Mouse (Mus musculus) kidney, postnatal 14 days (tissue): Measurements from ENCODE around the gene Ruvbl2.

Source experiments
- DNase-seq: peaks from one replicate; pipeline ENCODE4 v3.0.0; 2022; ENCODE audit warnings: mixed read lengths

Ruvbl2 gene

GRCm38 (mm10) chr7:45460860-45461314, 23.0 kb upstream of the Ruvbl2 start:
- DNase-seq, result peak; percentile 83

DNA sequence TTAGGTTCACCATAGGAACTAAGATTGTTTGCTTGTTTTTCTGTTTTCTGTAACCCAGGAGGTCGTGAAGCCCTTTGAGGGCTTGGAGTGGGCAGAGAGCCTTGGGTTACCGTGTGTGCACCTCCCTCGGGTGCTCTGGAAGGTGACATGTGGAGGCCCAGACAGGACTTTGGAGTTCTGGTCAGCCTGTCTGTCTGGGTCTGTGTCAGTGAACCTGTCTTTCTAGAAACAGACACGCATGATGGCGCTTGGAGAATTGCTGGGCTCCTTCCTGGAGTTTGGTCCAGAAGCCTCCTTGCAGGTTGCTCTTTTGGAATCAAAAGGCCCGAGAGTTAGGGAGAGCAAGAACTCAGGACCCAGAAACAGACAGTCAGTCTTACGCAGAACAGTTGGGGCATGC, 22.5 kb upstream of the Ruvbl2 start:
- DNase-seq, result peak; percentile 70

- peak; percentile 98 for DNase-seq
These were observed 21.8 kb upstream of the Ruvbl2 start, which contains the start of gene Ftl1 for GRCm38 (mm10) chr7:45459564-45460140. Gene Ftl1, minus strand, starts transcription at chr7:45459884.

DNA sequence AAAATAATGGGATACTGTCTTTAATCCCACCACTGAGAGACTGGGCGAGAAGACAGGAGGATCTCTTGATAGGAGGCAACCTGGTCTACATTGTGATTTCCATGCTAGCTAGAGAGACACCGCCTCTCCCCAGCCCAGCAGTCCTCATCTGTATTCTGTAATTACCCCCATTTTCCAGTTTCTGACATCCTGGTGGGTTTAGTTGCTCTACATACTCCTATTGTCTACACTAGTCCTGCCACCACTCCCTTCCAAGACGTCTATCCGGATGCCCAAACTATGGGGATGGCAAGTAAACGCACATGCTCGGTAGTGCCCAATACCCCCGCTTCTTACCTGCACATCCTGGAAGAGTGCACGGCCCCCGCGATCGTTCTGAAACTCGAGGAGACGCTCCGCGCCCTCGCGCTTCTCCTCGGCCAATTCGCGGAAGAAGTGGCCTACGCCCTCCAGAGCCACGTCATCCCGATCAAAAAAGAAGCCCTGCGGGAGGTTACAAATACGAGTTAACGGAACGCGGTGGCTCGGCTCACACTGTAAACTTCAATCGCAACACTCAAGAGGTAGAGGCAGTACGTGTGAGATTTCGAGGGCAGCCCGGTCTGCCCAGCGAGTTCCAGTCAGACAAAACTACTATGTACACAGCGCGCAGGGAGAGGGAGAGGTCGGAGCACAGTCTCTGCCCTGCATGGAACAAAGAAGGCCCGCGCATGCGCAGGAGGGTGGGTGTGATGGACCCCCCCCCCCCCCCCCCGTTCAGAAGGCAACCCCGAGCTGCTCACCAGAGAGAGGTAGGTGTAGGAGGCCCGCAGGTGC, 21.1 kb upstream of the Ruvbl2 start:
- peak; percentile 90 for DNase-seq

DNA sequence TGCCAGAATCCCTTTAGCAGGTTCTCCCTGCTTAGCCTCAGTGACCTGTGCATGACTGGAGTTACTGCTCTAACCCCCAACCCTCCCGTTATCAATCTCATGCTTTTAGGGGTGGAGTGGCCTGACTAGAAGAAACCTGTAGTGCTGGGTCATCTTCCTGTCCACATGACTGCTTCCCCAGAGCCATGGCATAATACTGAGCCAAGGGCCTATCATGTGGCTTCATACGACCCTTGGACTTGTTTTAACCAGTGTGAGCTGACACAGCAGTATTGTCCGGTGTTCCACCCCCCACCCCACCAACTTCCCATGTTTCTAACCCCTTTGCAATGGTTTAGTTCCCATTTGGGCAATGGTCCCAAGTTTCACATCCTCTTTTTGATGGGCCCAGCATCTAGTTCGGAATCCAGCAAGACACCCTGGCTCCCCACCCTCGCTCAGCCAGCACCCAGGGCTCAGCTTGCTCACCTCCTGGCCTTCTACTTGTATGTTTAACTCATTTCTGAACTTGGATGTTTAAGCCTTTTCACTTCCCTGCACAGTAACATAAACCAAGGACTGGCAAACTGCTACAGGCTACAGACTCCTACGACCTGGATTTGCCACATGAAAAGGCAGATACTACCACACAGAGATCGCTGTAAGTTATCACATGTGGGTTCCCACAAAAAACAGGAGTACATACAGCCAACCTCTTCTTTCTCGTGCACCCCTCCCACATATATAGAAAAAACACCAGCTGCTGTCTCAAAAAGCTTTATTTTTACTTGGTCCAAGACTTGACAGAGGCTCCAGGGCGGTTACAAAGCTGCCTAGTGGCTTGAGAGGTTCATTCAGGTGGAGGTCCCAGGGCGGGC, 19.5 kb upstream of the Ruvbl2 start:
- DNase-seq, result peak; percentile 77

GRCm38 (mm10) chr7:45456721-45457203, 18.9 kb upstream of the Ruvbl2 start:
- DNase-seq, result no peak

GRCm38 (mm10) chr7:45455932-45456696, 18.2 kb upstream of the Ruvbl2 start:
- DNase-seq, result no peak

GRCm38 (mm10) chr7:45454971-45455370, 17.1 kb upstream of the Ruvbl2 start:
- no peak for DNase-seq

DNA sequence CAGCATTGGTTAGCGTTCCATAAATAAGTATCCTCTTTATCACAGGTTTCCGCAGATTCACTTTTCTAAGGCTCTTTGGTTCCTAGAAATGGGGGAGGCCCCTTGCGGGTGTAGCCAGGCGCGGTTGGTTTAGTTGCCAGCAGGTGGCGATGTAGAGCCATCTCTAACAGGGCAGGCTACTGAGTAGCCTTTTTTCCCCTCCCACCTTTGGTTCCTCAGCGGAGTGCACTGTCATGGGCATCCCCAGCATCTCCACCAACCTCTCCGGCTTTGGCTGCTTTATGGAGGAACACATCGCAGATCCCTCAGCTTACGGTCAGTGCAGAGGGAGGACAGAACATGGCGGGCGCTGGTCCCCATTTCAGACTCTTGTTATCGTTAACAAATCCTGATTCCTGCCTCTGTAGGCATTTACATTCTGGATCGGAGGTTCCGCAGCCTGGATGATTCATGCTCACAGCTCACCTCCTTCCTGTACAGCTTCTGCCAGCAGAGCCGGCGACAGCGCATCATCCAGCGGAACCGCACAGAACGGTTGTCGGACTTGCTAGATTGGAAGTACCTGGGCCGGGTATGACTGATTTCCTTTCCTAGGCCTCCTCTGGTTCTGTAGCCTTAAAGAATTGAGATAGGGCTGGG, 13.6 kb upstream of the Ruvbl2 start:
- DNase-seq, result peak; percentile 83

DNA sequence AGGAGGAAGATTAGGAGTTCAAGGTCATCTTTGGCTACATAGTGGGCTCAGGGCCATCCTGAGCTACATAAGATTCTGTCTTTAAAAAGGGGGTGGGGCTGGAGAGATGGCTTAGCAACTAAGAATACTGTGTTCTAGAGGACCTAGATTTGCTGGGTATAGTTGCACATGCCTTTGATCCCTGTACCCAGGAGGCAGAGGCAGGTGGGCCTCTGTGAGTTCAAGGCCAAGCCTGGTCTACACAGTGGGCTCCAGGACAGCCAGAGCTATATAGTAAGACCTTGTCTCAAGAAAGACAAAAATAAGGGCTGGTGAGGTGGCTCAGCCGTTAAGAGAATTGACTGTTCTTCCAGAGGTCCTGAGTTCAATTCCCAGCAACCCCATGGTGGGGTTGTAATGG, 12.1 kb upstream of the Ruvbl2 start:
- DNase-seq, result no peak

DNA sequence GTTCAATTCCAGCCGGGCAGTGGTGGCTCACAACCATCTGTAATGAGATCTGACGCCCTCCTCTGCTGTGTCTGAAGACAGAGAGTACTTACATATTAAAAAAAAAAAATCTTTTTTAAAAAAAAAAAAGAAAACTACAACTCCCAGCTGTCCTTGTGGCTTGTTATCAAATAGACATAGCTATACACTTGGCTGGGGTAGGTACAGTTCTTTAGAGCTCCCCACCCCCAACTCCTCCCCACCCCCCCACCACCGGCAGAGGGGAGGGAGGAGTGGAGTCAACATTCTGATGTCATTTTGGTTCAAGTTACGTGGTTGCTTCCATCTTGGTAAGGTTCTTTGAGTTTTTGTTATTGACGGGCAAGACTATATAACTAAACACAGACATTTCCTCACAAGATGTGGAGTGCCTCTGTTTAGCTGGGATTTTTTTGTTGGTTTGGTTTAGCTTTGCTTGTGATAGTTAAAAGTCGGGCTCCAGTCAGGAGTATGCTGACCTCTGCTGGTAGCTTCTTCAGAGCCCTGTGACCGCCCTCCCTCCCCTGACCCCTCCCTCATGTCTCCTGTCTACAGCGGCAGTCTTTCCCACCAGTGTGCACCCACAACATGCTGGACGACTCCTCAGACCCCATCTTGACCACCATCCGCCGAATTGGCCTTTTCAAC, 9.6 kb upstream of the Ruvbl2 start:
- peak; percentile 57 for DNase-seq

- DNase-seq, result no peak
These were observed 8.7 kb upstream of the Ruvbl2 start for GRCm38 (mm10) chr7:45446589-45446988.

- no peak for DNase-seq
These were observed 5.9 kb upstream of the Ruvbl2 start for GRCm38 (mm10) chr7:45443526-45444420.

GRCm38 (mm10) chr7:45437046-45437445, 850 bp downstream of the Ruvbl2 start:
- DNase-seq, result no peak

GRCm38 (mm10) chr7:45436444-45436843, 1.5 kb downstream of the Ruvbl2 start:
- no peak for DNase-seq

DNA sequence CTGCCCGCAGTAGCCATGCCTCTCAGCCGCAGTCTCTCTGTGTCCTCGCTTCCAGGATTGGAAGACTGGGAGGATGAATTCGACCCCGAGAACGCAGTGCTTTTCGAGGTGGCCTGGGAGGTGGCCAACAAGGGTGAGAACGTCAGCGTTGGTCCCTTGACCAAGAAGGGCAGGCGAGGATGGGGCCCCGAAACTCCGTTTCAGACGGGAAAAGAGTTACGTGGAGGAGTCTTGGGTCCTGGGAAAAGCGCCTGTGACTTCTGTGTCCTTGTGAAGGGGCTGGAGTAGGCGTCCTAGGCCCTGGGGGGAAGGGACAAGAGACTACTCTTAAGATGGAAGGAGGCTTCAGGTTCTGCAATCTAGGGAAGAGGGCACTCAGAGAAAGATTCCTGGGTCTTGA, 2.9 kb downstream of the Ruvbl2 start:
- DNase-seq, result no peak

DNA sequence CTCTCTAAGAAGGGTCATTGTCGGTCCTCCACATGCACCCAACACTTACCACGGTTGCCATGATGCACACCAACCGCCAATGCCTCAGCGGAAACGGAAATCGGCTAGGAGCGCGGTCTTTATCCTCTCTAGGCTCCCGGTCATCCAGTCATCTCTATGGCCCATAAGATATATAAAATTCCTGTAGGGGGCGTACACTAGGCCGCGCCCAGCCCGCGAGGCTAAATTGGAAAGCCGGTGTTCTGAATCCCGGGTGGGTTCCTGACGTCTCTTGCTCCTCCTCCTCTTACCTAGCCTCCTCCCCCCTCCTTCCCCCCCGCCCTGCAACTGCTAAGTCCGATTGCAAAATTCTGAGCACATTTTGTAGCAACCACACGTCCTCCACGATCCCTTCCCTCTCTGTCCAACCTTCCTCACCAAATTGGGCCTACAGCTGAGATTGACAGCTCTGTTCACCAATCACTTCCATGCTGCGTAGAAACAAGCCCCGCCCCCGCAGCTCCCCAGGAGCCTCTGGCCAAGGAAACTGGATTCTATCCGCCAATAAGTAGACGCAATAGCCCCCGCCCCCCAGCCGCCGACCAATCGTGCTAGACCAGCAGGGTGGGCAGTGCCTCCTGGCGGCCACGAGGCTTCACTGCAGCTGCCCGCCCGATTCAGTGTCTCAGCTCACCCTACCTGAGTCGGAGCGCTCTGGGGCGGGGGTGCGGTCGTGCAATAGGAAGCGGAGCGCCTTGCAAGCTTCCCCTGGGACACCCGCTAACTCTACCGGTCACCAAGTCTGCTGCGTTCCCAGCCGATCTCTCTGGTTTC, 3.5 kb downstream of the Ruvbl2 start, which contains the start of gene Gys1:
TSS of gene Gys1 (plus strand) at position 642 of the 813 bp plus-strand sequence.
- DNase-seq, result peak; percentile 100

- DNase-seq, result no peak
These were observed 4.1 kb downstream of the Ruvbl2 start for GRCm38 (mm10) chr7:45433835-45434202.

- DNase-seq, result no peak
These were observed 11.3 kb downstream of the Ruvbl2 start for GRCm38 (mm10) chr7:45426556-45426955.
